Mouse (Mus musculus): ENCODE measurements around the gene Chrnd. TPM values are rescaled to one million over a fixed set of nuclear protein-coding genes. Genes with fewer than 3 reads are reported as not detected.

Chrnd gene
- polyA plus RNA-seq, 1 experiment, result 0.05 TPM

- TF ChIP-seq CTCF (IDR thresholded peaks at IDR 0.05; ENCODE audit: extremely low read depth, insufficient read length, insufficient replicate concordance, low read depth, low read length) (peak; percentile 96), POLR2A (IDR thresholded peaks at IDR 0.05; ENCODE audit: low read depth, low read length) (no peak)
- Histone ChIP-seq H3K27ac (ENCODE audit: insufficient read depth, low read depth, low read length) (no peak overlapping the region), H3K4me3 (ENCODE audit: low read depth, low read length) (peak overlapping the region; percentile 28; the same call in 1 of the 2 replicates), H3K36me3 (ENCODE audit: control insufficient read depth, insufficient read depth, low read length) (no peaks in the 10 kb centered on the region), H3K4me1 (ENCODE audit: control insufficient read depth, insufficient read depth, insufficient read length, low read length) (no peaks in the 10 kb centered on the region), H3K27me3 (ENCODE audit: control insufficient read depth, insufficient read depth, low read length) (no peaks in the 10 kb centered on the region)
- 25% methylated on average over 22 of the region's 22 CpGs for WGBS
Measured at GRCm38 (mm10) chr1:87245929-87246815, 55.8 kb downstream of the Chrnd start.

Other genes starting within 250 kb of the Chrnd start
- gene Alppl2, start 100.7 kb upstream of the Chrnd start, polyA plus RNA-seq (2012; rRNA removed), result 1.9 and 7.3 TPM in 2 replicates
- 2,031 and 4,686 TPM in 2 replicates for gene Alpi, start 89.0 kb upstream of the Chrnd start, polyA plus RNA-seq (2012; rRNA removed)
- gene Akp3, start 65.6 kb upstream of the Chrnd start, polyA plus RNA-seq (2012; rRNA removed), result 13.5 and 5,678 TPM in 2 replicates
- 0.22 and 1.7 TPM in 2 replicates for gene Ecel1, start 34.1 kb upstream of the Chrnd start, polyA plus RNA-seq (2012; rRNA removed)
- not detected in 2 replicates for gene Prss56, start 7.3 kb upstream of the Chrnd start, polyA plus RNA-seq (2012; rRNA removed)
- not detected in 2 replicates for gene Chrng, start 14.1 kb downstream of the Chrnd start, polyA plus RNA-seq (2012; rRNA removed)
- gene Eif4e2, start 23.3 kb downstream of the Chrnd start, polyA plus RNA-seq (2012; rRNA removed), result 11.3 and 16.5 TPM in 2 replicates
- 1.1 and 1.5 TPM in 2 replicates for gene Efhd1, start 73.8 kb downstream of the Chrnd start, polyA plus RNA-seq (2012; rRNA removed)
- 10.8 and 26.0 TPM in 2 replicates for gene Gigyf2, start 136.4 kb downstream of the Chrnd start, polyA plus RNA-seq (2012; rRNA removed)
- gene Kcnj13, start 204.1 kb downstream of the Chrnd start, polyA plus RNA-seq (2012; rRNA removed), result 0.09 and 7.4 TPM in 2 replicates

Measured in small intestine, adult 2 months (tissue).